ENCODE assay signal across 24 mouse cellular contexts in the genomic region with DNA sequence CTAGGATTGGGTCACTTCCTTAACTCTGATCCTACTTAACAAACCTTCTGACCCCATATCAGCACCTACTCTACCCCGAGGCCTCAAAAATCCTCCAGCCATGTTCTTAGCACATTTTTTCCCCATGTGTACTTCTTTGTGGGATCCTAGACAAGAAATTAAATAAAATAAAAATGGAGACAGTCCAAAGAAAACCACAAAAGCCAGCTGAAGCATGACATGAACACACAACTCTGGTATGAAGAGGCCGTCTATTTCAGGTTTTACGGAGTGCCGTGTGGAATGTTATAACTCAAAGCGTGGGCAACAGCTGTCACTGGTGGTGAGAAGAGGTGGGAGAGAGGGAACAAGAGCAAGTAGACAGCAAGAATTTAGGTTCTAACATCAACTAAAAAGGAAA. TPM values are rescaled to one million over a fixed set of nuclear protein-coding genes. Genes with fewer than 3 reads are reported as not detected.
DNase-seq lines count a peak whose midpoint lies in the region; ATAC-seq and TF ChIP-seq lines count a peak whose summit lies in the region.
"Had no signal": no experiment of that assay in that cellular context is flagged by ENCODE, and none has a peak within 500 bp of the region (broad histone marks: within the 10 kb centered on the region; RNA-seq: fewer than 3 reads in every experiment).

No protein-coding gene starts in this region.

- H3K4me3 ChIP-seq in myocyte: no peak overlapping the region
- H3K4me3 ChIP-seq: embryonic facial prominence, embryonic 13.5 days; forebrain, embryonic 10.5 days; gastrocnemius, adult 2 months; heart, embryonic 13.5 days; hindbrain, embryonic 12.5 days had no signal

- no peak for TF ChIP-seq POLR2A in myocyte (IDR thresholded peaks at IDR 0.05; ENCODE audit: insufficient read length, low read depth)

- H3K36me3 ChIP-seq in myocyte (ENCODE audit: control insufficient read depth, insufficient read depth): no peaks in the 10 kb centered on the region

- ATAC-seq in Patski: peak; percentile 90
- ATAC-seq: CD4-positive, CD25-positive, alpha-beta regulatory T cell, adult 4 months; forebrain, embryonic 14.5 days; hindbrain, embryonic 16.5 days; inflammation-experienced regulatory T-cells, adult 6 months; intestine, postnatal 0 days had no signal

- no peak overlapping the region for H3ac ChIP-seq in myocyte (ENCODE audit: control insufficient read depth, insufficient read length)

- POLR2A ChIA-PET in Patski (lab: Charles Lee): interaction anchor here (1.4 kb wide), 1 partner anchor 11 kb away, joined by 3 read pairs; a partner anchor contains a TSS

- no peaks in the 10 kb centered on the region for H3K79me2 ChIP-seq in myocyte (ENCODE audit: control insufficient read depth, insufficient read depth)

- no peaks in the 10 kb centered on the region for H3K27me3 ChIP-seq in Patski
- no peaks in the 10 kb centered on the region for H3K27me3 ChIP-seq in myocyte (ENCODE audit: control insufficient read depth, insufficient read depth, insufficient read length)
- H3K27me3 ChIP-seq: embryonic facial prominence, embryonic 13.5 days; heart, embryonic 13.5 days; hindbrain, embryonic 12.5 days had no signal

- peak; percentile 40 for DNase-seq in right cerebral cortex, adult 18-20 months
- DNase-seq in right cerebral cortex, postnatal 25 days: no peak
- peak; percentile 82 for DNase-seq in Patski (ENCODE audit: low read depth, low spot score)
- no peak for DNase-seq in left cerebral cortex, adult 8-10 months (ENCODE audit: low spot score in 2 of 2)
- DNase-seq in layer of hippocampus, postnatal 25 days (ENCODE audit: extremely low spot score in 1 of 2, low spot score in 1 of 2): no peak
- DNase-seq: adrenal gland, adult 8-10 months; B cell, adult 2 months; cerebellum, adult 11-12 months; cerebellum, adult 9-10 months; cerebellum, postnatal 25 days; gastrocnemius, adult 2 months; gastrocnemius, postnatal 25 days; heart, postnatal 4 days had no signal

- CTCF ChIA-PET in Patski (lab: Charles Lee): interaction anchor here (1.2 kb wide), 1 partner anchor 38 kb away, joined by 3 read pairs; a partner anchor contains a TSS

- H3K4me2 ChIP-seq in myocyte (ENCODE audit: low read depth): no peak overlapping the region
- H3K4me2 ChIP-seq: embryonic facial prominence, embryonic 13.5 days; heart, embryonic 13.5 days; hindbrain, embryonic 12.5 days had no signal

- in situ Hi-C loops in Patski (cut with MboI; ENCODE audit: low pct_unique_long_range_greater_than_20kb): no loop called here

- no peak for TF ChIP-seq CTCF in Patski (IDR thresholded peaks at IDR 0.05)

TF ChIP-seq in myocyte, 11 proteins besides CTCF, POLR2A, EP300 and RAD21:
- peak; percentile 57 to 87 (median 86) for TF ChIP-seq MYOD1 (IDR thresholded peaks at IDR 0.05; ENCODE audit: control insufficient read depth in 1 of 3, insufficient read length in 2 of 3, low read depth in 2 of 3)
- no peak for TF ChIP-seq SRF (IDR thresholded peaks at IDR 0.05; ENCODE audit: control insufficient read depth, insufficient read length, low read depth)
- no peak for TF ChIP-seq CEBPB (IDR thresholded peaks at IDR 0.05; ENCODE audit: insufficient read depth, poor library complexity, severe bottlenecking)
- no peak for TF ChIP-seq MAX (IDR thresholded peaks at IDR 0.05; ENCODE audit: low read depth)
- peak; percentile 48 for TF ChIP-seq TCF12 (IDR thresholded peaks at IDR 0.05; ENCODE audit: insufficient read depth, poor library complexity, severe bottlenecking)
- peak in 2 of 3 experiments; percentile 76 for TF ChIP-seq MYOG (IDR thresholded peaks at IDR 0.05; ENCODE audit: control insufficient read depth in 1 of 3, insufficient read depth in 1 of 3, insufficient read length in 2 of 3, low read depth in 2 of 3)
- no peak for TF ChIP-seq E2F4 (IDR thresholded peaks at IDR 0.05; ENCODE audit: insufficient read depth)
- TF ChIP-seq TCF3 (IDR thresholded peaks at IDR 0.05; ENCODE audit: insufficient read length, low read depth): no peak
- TF ChIP-seq USF1 (IDR thresholded peaks at IDR 0.05; ENCODE audit: low read depth): no peak
- TF ChIP-seq REST (IDR thresholded peaks at IDR 0.05; ENCODE audit: insufficient read depth, insufficient read length): no peak
- TF ChIP-seq POLR2AphosphoS2 (IDR thresholded peaks at IDR 0.05; ENCODE audit: insufficient read length, low read depth): no peak

RNA-seq across cellular contexts. Expression of a gene that starts 11.4 kb away (rescaled TPM):
- polyA plus RNA-seq in Patski (2021) (0.26 TPM), myocyte (2012; fragmentation: generic; extraction: Trizol) (2.4 TPM)
- total RNA-seq in left cerebral cortex, adult 8-10 months (2022): under 1 TPM; 0.11 to 0.25 (median 0.16) TPM
- total RNA-seq in layer of hippocampus, postnatal 25 days (2021): under 1 TPM in 1 of 2 experiments, not detected in 1; 0.12 TPM
- polyA plus RNA-seq: G1E had no signal

RNA-seq across cellular contexts. Expression of a gene that starts 38.5 kb away (rescaled TPM):
- polyA plus RNA-seq in Patski (2021) (60.5 TPM), myocyte (2012; fragmentation: generic; extraction: Trizol) (4.2 TPM)
- total RNA-seq in left cerebral cortex, adult 8-10 months (2022): 10 to 100 TPM; 14.1 to 18.3 (median 15.8) TPM
- 10 to 100 TPM; 20.7 to 23.4 TPM for total RNA-seq in layer of hippocampus, postnatal 25 days (2021)

RNA-seq across cellular contexts. Expression of a gene that starts 43.4 kb away (rescaled TPM):
- 101 TPM for polyA plus RNA-seq in Patski (2021)
- polyA plus RNA-seq in myocyte (2012; fragmentation: generic; extraction: Trizol): 51.0 TPM
- total RNA-seq in left cerebral cortex, adult 8-10 months (2022): 10 to 100 TPM; 56.7 to 60.9 (median 59.1) TPM
- 10 to 100 TPM; 54.2 to 55.8 TPM for total RNA-seq in layer of hippocampus, postnatal 25 days (2021)

RNA-seq across cellular contexts. Expression of a gene that starts 43.4 kb away (rescaled TPM):
- polyA plus RNA-seq in Patski (2021): 11.7 TPM
- 1.3 TPM for polyA plus RNA-seq in myocyte (2012; fragmentation: generic; extraction: Trizol)
- total RNA-seq in left cerebral cortex, adult 8-10 months (2022): 1 to 10 TPM; 6.4 to 8.3 (median 7.9) TPM
- 10 to 100 TPM in 1 of 2 experiments, 1 to 10 TPM in 1; 7.9 to 10.5 TPM for total RNA-seq in layer of hippocampus, postnatal 25 days (2021)

Comparison
In these comparisons a context has a peak if more than half of its experiments do, and no peak if none do; other contexts are left out.
1. DNase-seq: peak in right cerebral cortex, adult 18-20 months (single experiment) and Patski (single experiment); none in right cerebral cortex, postnatal 25 days (single experiment), left cerebral cortex, adult 8-10 months (0 of 2) and layer of hippocampus, postnatal 25 days (0 of 2).